Mouse (Mus musculus): ENCODE measurements around the gene Plekhg5.

Plekhg5 gene

GRCm38 (mm10) chr4:152127884-152128283 is 55.6 kb downstream of the Plekhg5 start:
- no peak for DNase-seq

GRCm38 (mm10) chr4:152128784-152129183 is 56.5 kb downstream of the Plekhg5 start:
- peak; percentile 83 for DNase-seq

GRCm38 (mm10) chr4:152129395-152129930 is 57.2 kb downstream of the Plekhg5 start:
- no peak for DNase-seq

- DNase-seq: peak; percentile 81
These were observed 58.7 kb downstream of the Plekhg5 start for GRCm38 (mm10) chr4:152130771-152131653.

- DNase-seq: no peak
These were observed 59.8 kb downstream of the Plekhg5 start for GRCm38 (mm10) chr4:152131809-152132771.

GRCm38 (mm10) chr4:152132772-152133169 is 60.5 kb downstream of the Plekhg5 start:
- no peak for DNase-seq

- no peak for DNase-seq
These were observed 60.9 kb downstream of the Plekhg5 start for GRCm38 (mm10) chr4:152133213-152133612.

- peak; percentile 74 for DNase-seq
These were observed 62.2 kb downstream of the Plekhg5 start for GRCm38 (mm10) chr4:152134507-152134906.

- DNase-seq: no peak
These were observed 63.1 kb downstream of the Plekhg5 start for GRCm38 (mm10) chr4:152135363-152135762.

GRCm38 (mm10) chr4:152136112-152136875 is 64.0 kb downstream of the Plekhg5 start:
- no peak for DNase-seq

GRCm38 (mm10) chr4:152136876-152137250 is 64.6 kb downstream of the Plekhg5 start:
- no peak for DNase-seq

GRCm38 (mm10) chr4:152138497-152139260 is 66.4 kb downstream of the Plekhg5 start:
- peak; percentile 91 for DNase-seq

GRCm38 (mm10) chr4:152140441-152140840 is 68.1 kb downstream of the Plekhg5 start:
- peak; percentile 72 for DNase-seq

- no peak for DNase-seq
These were observed 69.3 kb downstream of the Plekhg5 start for GRCm38 (mm10) chr4:152141521-152142135.

- no peak for DNase-seq
These were observed 71.3 kb downstream of the Plekhg5 start for GRCm38 (mm10) chr4:152143632-152144031.

- DNase-seq: no peak
These were observed 73.2 kb downstream of the Plekhg5 start for GRCm38 (mm10) chr4:152145473-152145872.

GRCm38 (mm10) chr4:152146033-152146827 is 73.9 kb downstream of the Plekhg5 start:
- DNase-seq: no peak

- no peak for DNase-seq
These were observed 78.2 kb downstream of the Plekhg5 start for GRCm38 (mm10) chr4:152150546-152150945.

GRCm38 (mm10) chr4:152151451-152151965 is 79.2 kb downstream of the Plekhg5 start:
- DNase-seq: no peak

GRCm38 (mm10) chr4:152151966-152152544 is 79.8 kb downstream of the Plekhg5 start, which contains the start of gene Espn:
Espn (minus strand) TSS chr4:152152371.
- peak; percentile 64 for DNase-seq
